Mouse (Mus musculus) lung, postnatal 0 days (tissue): ENCODE results near the gene Gadd45g. TPM values are rescaled to one million over a fixed set of nuclear protein-coding genes. Genes with fewer than 3 reads are reported as not detected.

Experiments used
- ATAC-seq: fragments of 200-750 bp; cut with Nextera tagmentation; 2 replicates; pipeline ENCODE4 v1.8.0; 2017; ENCODE audit warnings: moderate library complexity
- DNase-seq: peaks from one replicate; pipeline ENCODE4 v3.0.0-alpha.2; 2016; ENCODE audit warnings: low spot score
- H3K27ac ChIP-seq: fragments of 300-500 bp; sonication (generic); 2 replicates; pipeline ENCODE4 v1.5.1; 2014; ENCODE audit warnings: antibody characterized with exemption, mild to moderate bottlenecking, low read length, mixed read lengths
- H3K27me3 ChIP-seq: fragments of 300-500 bp; sonication (generic); replicated peaks from 2 replicates; pipeline ENCODE4 v1.6.1; 2014; ENCODE audit warnings: low read length, mixed read lengths; ENCODE audit not compliant: insufficient read depth
- H3K36me3 ChIP-seq: fragments of 300-500 bp; sonication (generic); 2 replicates; pipeline ENCODE4 v1.6.1; 2014; ENCODE audit warnings: low read length, mixed read lengths; ENCODE audit not compliant: insufficient read depth
- H3K4me1 ChIP-seq: fragments of 300-500 bp; sonication (generic); 2 replicates; pipeline ENCODE4 v1.6.1; 2014; ENCODE audit warnings: antibody characterized with exemption, low read depth, low read length, mixed read lengths; ENCODE audit not compliant: insufficient read depth
- H3K4me2 ChIP-seq: fragments of 300-500 bp; sonication (generic); replicated peaks from 2 replicates; pipeline ENCODE4 v1.6.1; 2014; ENCODE audit warnings: low read depth, mild to moderate bottlenecking, low read length, moderate library complexity, mixed read lengths
- H3K4me3 ChIP-seq: fragments of 300-500 bp; sonication (generic); 2 replicates; pipeline ENCODE4 v1.5.1; 2014; ENCODE audit warnings: low read depth, low read length
- H3K9ac ChIP-seq: fragments of 300-500 bp; sonication (generic); replicated peaks from 2 replicates; pipeline ENCODE4 v1.6.1; 2014; ENCODE audit warnings: low read depth, mild to moderate bottlenecking
- H3K9me3 ChIP-seq: fragments of 300-500 bp; sonication (generic); 2 replicates; pipeline ENCODE4 v1.6.1; 2016; ENCODE audit warnings: low read length, mixed read lengths
- CTCF ChIP-seq: IDR thresholded peaks from 2 replicates; pipeline ENCODE4 v1.5.1; 2016; ENCODE audit warnings: antibody characterized with exemption, mild to moderate bottlenecking
- EP300 ChIP-seq: IDR thresholded peaks from 2 replicates; pipeline ENCODE4 v1.6.1; 2016; ENCODE audit warnings: antibody characterized with exemption, mild to moderate bottlenecking, control low read depth
- WGBS: fragments of 180-500 bp; shearing (Covaris S2); extraction: QIAGEN DNeasy Blood & Tissue Kit; methylation state at CpG from one replicate; pipeline ENCODE4 v1.1.7; 2014; 5-methylcytosine and 5-hydroxymethylcytosine counted together
- polyA plus RNA-seq: library from polyadenylated mRNA; unstranded; fragments of >200 nt; fragmentation: Nextera tagmentation; extraction: Ambion mirVana; gene quantifications from 2 replicates; pipeline ENCODE4 v1.2.1, GENCODE M21; 2015

Gadd45g gene
- polyA plus RNA-seq, 1 experiment from 2014 or later: 54.7 TPM

GRCm38 (mm10) chr13:51868491-51869128 is 22.1 kb downstream of the Gadd45g start:
- no peak for TF ChIP-seq CTCF
- H3K4me1 ChIP-seq: peaks cover 5% of the 10 kb centered on the region; the same call in 1 of the 2 replicates
- H3K9ac ChIP-seq: no peak overlapping the region
- ATAC-seq: peak; percentile 43
- H3K36me3 ChIP-seq: no peaks in the 10 kb centered on the region
- H3K4me3 ChIP-seq: no peak overlapping the region
- DNase-seq: no peak
- WGBS: 19% methylated on average over 12 of the region's 12 CpGs
- H3K4me2 ChIP-seq: no peak overlapping the region; the same call in 1 of the 2 replicates
- no peaks in the 10 kb centered on the region for H3K27me3 ChIP-seq
- no peaks in the 10 kb centered on the region for H3K9me3 ChIP-seq
- H3K27ac ChIP-seq: no peak overlapping the region

- ATAC-seq (no peak), DNase-seq (no peak)
- Histone ChIP-seq H3K27ac (no peak overlapping the region), H3K36me3 (no peaks in the 10 kb centered on the region), H3K4me2 (no peak overlapping the region), H3K4me1 (peaks cover 5% of the 10 kb centered on the region; the same call in 1 of the 2 replicates), H3K4me3 (no peak overlapping the region), H3K27me3 (no peaks in the 10 kb centered on the region), H3K9me3 (no peaks in the 10 kb centered on the region), H3K9ac (no peak overlapping the region)
- WGBS: 66% methylated on average over 9 of the region's 9 CpGs
- TF ChIP-seq CTCF: no peak
- TF ChIP-seq EP300: no peak
Observed at GRCm38 (mm10) chr13:51869129-51869491, 22.6 kb downstream of the Gadd45g start.

GRCm38 (mm10) chr13:51871148-51871547 is 24.7 kb downstream of the Gadd45g start:
- Histone ChIP-seq H3K36me3 (no peaks in the 10 kb centered on the region), H3K4me2 (no peak overlapping the region), H3K27ac (no peak overlapping the region), H3K27me3 (no peaks in the 10 kb centered on the region), H3K9me3 (no peaks in the 10 kb centered on the region), H3K4me1 (peaks cover 5% of the 10 kb centered on the region; the same call in 1 of the 2 replicates), H3K9ac (no peak overlapping the region), H3K4me3 (no peak overlapping the region)
- no peak for TF ChIP-seq EP300
- no peak for TF ChIP-seq CTCF
- WGBS: 93% methylated on average over 4 of the region's 4 CpGs
- no peak for DNase-seq
- no peak for ATAC-seq

GRCm38 (mm10) chr13:51872252-51872962 is 25.9 kb downstream of the Gadd45g start:
- 91% methylated on average over 9 of the region's 9 CpGs for whole genome bisulfite sequencing
- no peak for TF ChIP-seq EP300
- no peak for TF ChIP-seq CTCF
- no peak overlapping the region for H3K4me2 ChIP-seq
- no peak overlapping the region for H3K4me3 ChIP-seq
- no peaks in the 10 kb centered on the region for H3K36me3 ChIP-seq
- no peak for ATAC-seq
- peaks cover 5% of the 10 kb centered on the region; the same call in 1 of the 2 replicates for H3K4me1 ChIP-seq
- no peak overlapping the region for H3K9ac ChIP-seq
- H3K27me3 ChIP-seq: no peaks in the 10 kb centered on the region
- DNase-seq: no peak
- no peak overlapping the region for H3K27ac ChIP-seq
- H3K9me3 ChIP-seq: no peaks in the 10 kb centered on the region

- no peaks in the 10 kb centered on the region for H3K9me3 ChIP-seq
- H3K9ac ChIP-seq: no peak overlapping the region
- ATAC-seq (no peak), DNase-seq (no peak)
- no peaks in the 10 kb centered on the region for H3K36me3 ChIP-seq
- TF ChIP-seq CTCF (no peak), EP300 (no peak)
- 75% methylated on average over 9 of the region's 9 CpGs for WGBS
- H3K27me3 ChIP-seq: no peaks in the 10 kb centered on the region
- H3K4me3 ChIP-seq: no peak overlapping the region
- H3K4me1 ChIP-seq: peaks cover 5% of the 10 kb centered on the region; the same call in 1 of the 2 replicates
- H3K4me2 ChIP-seq: no peak overlapping the region
- H3K27ac ChIP-seq: no peak overlapping the region
Observed at GRCm38 (mm10) chr13:51872963-51873514, 26.6 kb downstream of the Gadd45g start.

- Histone ChIP-seq H3K36me3 (no peaks in the 10 kb centered on the region), H3K4me3 (no peak overlapping the region), H3K27ac (no peak overlapping the region), H3K27me3 (no peaks in the 10 kb centered on the region), H3K9ac (no peak overlapping the region), H3K4me1 (peaks cover under 1% of the 10 kb centered on the region; the same call in 1 of the 2 replicates), H3K4me2 (no peak overlapping the region), H3K9me3 (no peaks in the 10 kb centered on the region)
- no peak for TF ChIP-seq CTCF
- no peak for TF ChIP-seq EP300
- ATAC-seq (no peak), DNase-seq (no peak)
- 90% methylated on average over 5 of the region's 5 CpGs for WGBS
Observed at GRCm38 (mm10) chr13:51873786-51874185, 27.3 kb downstream of the Gadd45g start.
